Mouse (Mus musculus): ENCODE data around the gene Atp6v0c.

The Atp6v0c gene

GRCm38 (mm10) chr17:24199252-24199651 is 29.8 kb upstream of the Atp6v0c start:
- no peak for DNase-seq (ENCODE audit: low spot score)

- DNase-seq (ENCODE audit: low spot score): no peak
Measured at GRCm38 (mm10) chr17:24197032-24197824, 27.7 kb upstream of the Atp6v0c start.

- no peak for DNase-seq (ENCODE audit: low spot score)
Measured at GRCm38 (mm10) chr17:24195349-24195748, 25.8 kb upstream of the Atp6v0c start.

- DNase-seq (ENCODE audit: low spot score): no peak
Measured at GRCm38 (mm10) chr17:24193769-24194168, 24.3 kb upstream of the Atp6v0c start.

- no peak for DNase-seq (ENCODE audit: low spot score)
Measured at GRCm38 (mm10) chr17:24193268-24193667, 23.8 kb upstream of the Atp6v0c start.

- DNase-seq (ENCODE audit: low spot score): no peak
Measured at GRCm38 (mm10) chr17:24192848-24193247, 23.3 kb upstream of the Atp6v0c start.

GRCm38 (mm10) chr17:24191481-24191880 is 22.0 kb upstream of the Atp6v0c start:
- DNase-seq (ENCODE audit: low spot score): no peak

GRCm38 (mm10) chr17:24190934-24191333 is 21.4 kb upstream of the Atp6v0c start:
- no peak for DNase-seq (ENCODE audit: low spot score)

- DNase-seq (ENCODE audit: low spot score): no peak
Measured at GRCm38 (mm10) chr17:24174259-24174658, 4.8 kb upstream of the Atp6v0c start.

- DNase-seq (ENCODE audit: low spot score): peak; percentile 87
Measured at GRCm38 (mm10) chr17:24173423-24173822, 3.9 kb upstream of the Atp6v0c start.

- no peak for DNase-seq (ENCODE audit: low spot score)
Measured at GRCm38 (mm10) chr17:24171738-24172137, 2.2 kb upstream of the Atp6v0c start.

- DNase-seq (ENCODE audit: low spot score): no peak
Measured at GRCm38 (mm10) chr17:24170729-24171128, 1.2 kb upstream of the Atp6v0c start.

GRCm38 (mm10) chr17:24170125-24170524 is 623 bp upstream of the Atp6v0c start:
- DNase-seq (ENCODE audit: low spot score): no peak

- peak; percentile 67 for DNase-seq (ENCODE audit: low spot score)
Measured at GRCm38 (mm10) chr17:24168590-24169277, 768 bp downstream of the Atp6v0c start.

- DNase-seq (ENCODE audit: low spot score): no peak
Measured at GRCm38 (mm10) chr17:24167891-24168505, 1.5 kb downstream of the Atp6v0c start.

- DNase-seq (ENCODE audit: low spot score): no peak
Measured at GRCm38 (mm10) chr17:24167120-24167519, 2.4 kb downstream of the Atp6v0c start.

- no peak for DNase-seq (ENCODE audit: low spot score)
Measured at GRCm38 (mm10) chr17:24164566-24165259, 4.8 kb downstream of the Atp6v0c start.

GRCm38 (mm10) chr17:24163176-24163962 is 6.1 kb downstream of the Atp6v0c start, which contains the start of gene Amdhd2:
TSS of gene Amdhd2 (minus strand) at chr17:24163766.
- DNase-seq (ENCODE audit: low spot score): peak; percentile 97

- DNase-seq (ENCODE audit: low spot score): no peak
Measured at GRCm38 (mm10) chr17:24162584-24163175, 6.8 kb downstream of the Atp6v0c start.

GRCm38 (mm10) chr17:24161466-24161865 is 8.0 kb downstream of the Atp6v0c start:
- DNase-seq (ENCODE audit: low spot score): no peak

GRCm38 (mm10) chr17:24157526-24157925 is 12.0 kb downstream of the Atp6v0c start:
- no peak for DNase-seq (ENCODE audit: low spot score)
